Mouse (Mus musculus): ENCODE measurements around the gene Abhd10. TPM values are rescaled to one million over a fixed set of nuclear protein-coding genes. Genes with fewer than 3 reads are reported as not detected.

The Abhd10 gene
- polyA plus RNA-seq, 1 experiment from 2014 or later, result 44.5 TPM

GRCm38 (mm10) chr16:45756855-45757254 lies 14.1 kb upstream of the Abhd10 start:
- H3K36me3 ChIP-seq (ENCODE audit: control insufficient read depth, insufficient read depth, low read length), result no peaks in the 10 kb centered on the region
- H3K9ac ChIP-seq (ENCODE audit: low read depth, low read length), result no peak overlapping the region
- no peak overlapping the region for H3K4me2 ChIP-seq (replicated peaks; ENCODE audit: low read depth, low read length)
- no peaks in the 10 kb centered on the region for H3K9me3 ChIP-seq (ENCODE audit: control insufficient read depth, low read length)
- H3K4me3 ChIP-seq (ENCODE audit: low read depth, low read length), result no peak overlapping the region
- H3K4me1 ChIP-seq (replicated peaks; ENCODE audit: control insufficient read depth, insufficient read depth, low read length), result no peaks in the 10 kb centered on the region
- DNase-seq (ENCODE audit: low spot score) (peak; percentile 82), ATAC-seq (ENCODE audit: low FRiP score) (peak; percentile 75; the same call in 1 of the 2 replicates)
- WGBS, result 55% methylated on average over 9 of the region's 9 CpGs
- H3K27ac ChIP-seq (ENCODE audit: low read depth, low read length), result no peak overlapping the region
- H3K27me3 ChIP-seq (ENCODE audit: control insufficient read depth, insufficient read depth, low read length), result no peaks in the 10 kb centered on the region

- no peaks in the 10 kb centered on the region; the same call in 1 of the 2 replicates for H3K4me1 ChIP-seq (replicated peaks; ENCODE audit: control insufficient read depth, insufficient read depth, low read length)
- ATAC-seq (ENCODE audit: low FRiP score) (peak; percentile 9; the same call in 1 of the 2 replicates), DNase-seq (ENCODE audit: low spot score) (peak; percentile 23)
- H3K27me3 ChIP-seq (ENCODE audit: control insufficient read depth, insufficient read depth, low read length), result no peaks in the 10 kb centered on the region
- H3K36me3 ChIP-seq (ENCODE audit: control insufficient read depth, insufficient read depth, low read length), result no peaks in the 10 kb centered on the region
- H3K4me2 ChIP-seq (replicated peaks; ENCODE audit: low read depth, low read length), result no peak overlapping the region
- H3K9ac ChIP-seq (ENCODE audit: low read depth, low read length), result no peak overlapping the region
- H3K9me3 ChIP-seq (ENCODE audit: control insufficient read depth, low read length), result no peaks in the 10 kb centered on the region
- no peak overlapping the region for H3K4me3 ChIP-seq (ENCODE audit: low read depth, low read length)
- WGBS, result 71% methylated on average over 4 of the region's 4 CpGs
- H3K27ac ChIP-seq (ENCODE audit: low read depth, low read length), result peak overlapping the region; percentile 91; the same call in 1 of the 2 replicates
These were observed 913 bp upstream of the Abhd10 start for GRCm38 (mm10) chr16:45743591-45744144.

- WGBS, result 92% methylated on average over 8 of the region's 8 CpGs
- no peak overlapping the region for H3K9ac ChIP-seq (ENCODE audit: low read depth, low read length)
- no peak overlapping the region for H3K27ac ChIP-seq (ENCODE audit: low read depth, low read length)
- 0 out of 2 replicates have a peak, but pooled peaks cover 2% of the 10 kb centered on the region for H3K36me3 ChIP-seq (ENCODE audit: control insufficient read depth, insufficient read depth, low read length)
- DNase-seq (ENCODE audit: low spot score) (no peak), ATAC-seq (ENCODE audit: low FRiP score) (no peak)
- no peaks in the 10 kb centered on the region; the same call in 1 of the 2 replicates for H3K4me1 ChIP-seq (replicated peaks; ENCODE audit: control insufficient read depth, insufficient read depth, low read length)
- H3K27me3 ChIP-seq (ENCODE audit: control insufficient read depth, insufficient read depth, low read length), result no peaks in the 10 kb centered on the region
- H3K4me2 ChIP-seq (replicated peaks; ENCODE audit: low read depth, low read length), result no peak overlapping the region
- no peak overlapping the region for H3K4me3 ChIP-seq (ENCODE audit: low read depth, low read length)
- H3K9me3 ChIP-seq (ENCODE audit: control insufficient read depth, low read length), result no peaks in the 10 kb centered on the region
These were observed 4.9 kb downstream of the Abhd10 start for GRCm38 (mm10) chr16:45737880-45738279.

- no peak overlapping the region for H3K4me2 ChIP-seq (replicated peaks; ENCODE audit: low read depth, low read length)
- no peak for DNase-seq (ENCODE audit: low spot score)
- H3K27ac ChIP-seq (ENCODE audit: low read depth, low read length), result no peak overlapping the region
- H3K4me1 ChIP-seq (replicated peaks; ENCODE audit: control insufficient read depth, insufficient read depth, low read length), result no peaks in the 10 kb centered on the region; the same call in 1 of the 2 replicates
- H3K9ac ChIP-seq (ENCODE audit: low read depth, low read length), result no peak overlapping the region
- H3K4me3 ChIP-seq (ENCODE audit: low read depth, low read length), result no peak overlapping the region
- H3K27me3 ChIP-seq (ENCODE audit: control insufficient read depth, insufficient read depth, low read length), result no peaks in the 10 kb centered on the region
- H3K9me3 ChIP-seq (ENCODE audit: control insufficient read depth, low read length), result no peaks in the 10 kb centered on the region
- no peak for ATAC-seq (ENCODE audit: low FRiP score)
- WGBS, result 97% methylated on average over 3 of the region's 3 CpGs
- 0 out of 2 replicates have a peak, but pooled peaks cover 4% of the 10 kb centered on the region for H3K36me3 ChIP-seq (ENCODE audit: control insufficient read depth, insufficient read depth, low read length)
These were observed 6.0 kb downstream of the Abhd10 start for GRCm38 (mm10) chr16:45736724-45737123.

GRCm38 (mm10) chr16:45729163-45729562 lies 13.6 kb downstream of the Abhd10 start:
- H3K4me2 ChIP-seq (replicated peaks; ENCODE audit: low read depth, low read length), result no peak overlapping the region
- no peak overlapping the region for H3K4me3 ChIP-seq (ENCODE audit: low read depth, low read length)
- no peaks in the 10 kb centered on the region for H3K27me3 ChIP-seq (ENCODE audit: control insufficient read depth, insufficient read depth, low read length)
- ATAC-seq (ENCODE audit: low FRiP score), result no peak
- H3K4me1 ChIP-seq (replicated peaks; ENCODE audit: control insufficient read depth, insufficient read depth, low read length), result no peaks in the 10 kb centered on the region
- H3K27ac ChIP-seq (ENCODE audit: low read depth, low read length), result no peak overlapping the region
- H3K9me3 ChIP-seq (ENCODE audit: control insufficient read depth, low read length), result no peaks in the 10 kb centered on the region
- no peak overlapping the region for H3K9ac ChIP-seq (ENCODE audit: low read depth, low read length)
- WGBS, result 88% methylated on average over 5 of the region's 5 CpGs
- no peak for DNase-seq (ENCODE audit: low spot score)
- H3K36me3 ChIP-seq (ENCODE audit: control insufficient read depth, insufficient read depth, low read length), result 0 out of 2 replicates have a peak, but pooled peaks cover 2% of the 10 kb centered on the region

GRCm38 (mm10) chr16:45724742-45725102 lies 18.0 kb downstream of the Abhd10 start:
- Histone ChIP-seq H3K4me2 (replicated peaks; ENCODE audit: low read depth, low read length) (peak overlapping the region; percentile 66), H3K27ac (ENCODE audit: low read depth, low read length) (peak overlapping the region; percentile 91), H3K9ac (ENCODE audit: low read depth, low read length) (peak overlapping the region; percentile 72), H3K27me3 (ENCODE audit: control insufficient read depth, insufficient read depth, low read length) (no peaks in the 10 kb centered on the region), H3K36me3 (ENCODE audit: control insufficient read depth, insufficient read depth, low read length) (no peaks in the 10 kb centered on the region), H3K9me3 (ENCODE audit: control insufficient read depth, low read length) (no peaks in the 10 kb centered on the region), H3K4me1 (replicated peaks; ENCODE audit: control insufficient read depth, insufficient read depth, low read length) (peaks cover 2% of the 10 kb centered on the region; the same call in 1 of the 2 replicates), H3K4me3 (ENCODE audit: low read depth, low read length) (peak overlapping the region; percentile 50)
- peak; percentile 85 for DNase-seq (ENCODE audit: low spot score)
- WGBS, result under 1% methylated on average over 10 of the region's 10 CpGs
- peak; percentile 89 for ATAC-seq (ENCODE audit: low FRiP score)

GRCm38 (mm10) chr16:45724061-45724741 lies 18.6 kb downstream of the Abhd10 start, which contains the start of gene Tagln3:
Gene Tagln3, minus strand, starts transcription at chr16:45724608.
- WGBS, result under 1% methylated on average over 30 of the region's 30 CpGs
- H3K4me3 ChIP-seq (ENCODE audit: low read depth, low read length), result peak within 1 kb of the TSS; percentile 50
- H3K4me1 ChIP-seq (replicated peaks; ENCODE audit: control insufficient read depth, insufficient read depth, low read length), result peaks cover 2% of the 10 kb centered on the region; the same call in 1 of the 2 replicates
- H3K36me3 ChIP-seq (ENCODE audit: control insufficient read depth, insufficient read depth, low read length), result peaks cover 2% of the 10 kb centered on the region; the same call in 1 of the 2 replicates
- DNase-seq (ENCODE audit: low spot score) (peak; percentile 85), ATAC-seq (ENCODE audit: low FRiP score) (peak; percentile 91)
- H3K27ac ChIP-seq (ENCODE audit: low read depth, low read length), result peak within 1 kb of the TSS; percentile 91
- no peaks in the 10 kb centered on the region for H3K27me3 ChIP-seq (ENCODE audit: control insufficient read depth, insufficient read depth, low read length)
- peak within 1 kb of the TSS; percentile 72 for H3K9ac ChIP-seq (ENCODE audit: low read depth, low read length)
- H3K4me2 ChIP-seq (replicated peaks; ENCODE audit: low read depth, low read length), result peak within 1 kb of the TSS; percentile 66
- H3K9me3 ChIP-seq (ENCODE audit: control insufficient read depth, low read length), result no peaks in the 10 kb centered on the region

- peak; percentile 57 for ATAC-seq (ENCODE audit: low FRiP score)
These were observed 19.4 kb downstream of the Abhd10 start for GRCm38 (mm10) chr16:45723172-45723901.

More at GRCm38 (mm10) chr16:45723172-45723901, 19.4 kb downstream of the Abhd10 start:
- H3K9me3 ChIP-seq (ENCODE audit: control insufficient read depth, low read length), result no peaks in the 10 kb centered on the region
- DNase-seq (ENCODE audit: low spot score), result peak; percentile 74
- WGBS, result 38% methylated on average over 6 of the region's 6 CpGs
- H3K27me3 ChIP-seq (ENCODE audit: control insufficient read depth, insufficient read depth, low read length), result no peaks in the 10 kb centered on the region
- H3K36me3 ChIP-seq (ENCODE audit: control insufficient read depth, insufficient read depth, low read length), result peaks cover 6% of the 10 kb centered on the region
- peak overlapping the region; percentile 66 for H3K4me2 ChIP-seq (replicated peaks; ENCODE audit: low read depth, low read length)
- H3K4me3 ChIP-seq (ENCODE audit: low read depth, low read length), result peak overlapping the region; percentile 50
- peak overlapping the region; percentile 72 for H3K9ac ChIP-seq (ENCODE audit: low read depth, low read length)
- peak overlapping the region; percentile 91 for H3K27ac ChIP-seq (ENCODE audit: low read depth, low read length)
- H3K4me1 ChIP-seq (replicated peaks; ENCODE audit: control insufficient read depth, insufficient read depth, low read length), result peaks cover 2% of the 10 kb centered on the region; the same call in 1 of the 2 replicates
